Mouse (Mus musculus) C2C12 (cell line): ENCODE measurements at regions not wholly inside any gene's neighbourhood (a gene's known extent, or its start where the extent isn't known, plus 50 kb on each side); places are given as distances from the start of the nearest gene placed in this dataset.

Experiments used
- CTCF ChIP-seq: IDR thresholded peaks from one replicate; pipeline ENCODE4 v1.5.1; 2011; ENCODE audit not compliant: control insufficient read depth, insufficient read depth, insufficient read length
- MAX ChIP-seq: IDR thresholded peaks from one replicate; pipeline ENCODE4 v1.6.1; 2011; ENCODE audit warnings: mild to moderate bottlenecking, control low read depth
- MYOD1 ChIP-seq: IDR thresholded peaks from one replicate; pipeline ENCODE4 v1.6.1; 2011; ENCODE audit warnings: low read depth; ENCODE audit not compliant: control insufficient read depth, insufficient read length
- MYOG ChIP-seq: IDR thresholded peaks from one replicate; pipeline ENCODE4 v1.6.1; 2011; ENCODE audit not compliant: control insufficient read depth, insufficient read length; ENCODE audit errors: extremely low read depth
- USF1 ChIP-seq: IDR thresholded peaks from one replicate; pipeline ENCODE4 v1.6.1; 2011; ENCODE audit warnings: low read depth, mild to moderate bottlenecking, control low read depth, moderate library complexity

DNA sequence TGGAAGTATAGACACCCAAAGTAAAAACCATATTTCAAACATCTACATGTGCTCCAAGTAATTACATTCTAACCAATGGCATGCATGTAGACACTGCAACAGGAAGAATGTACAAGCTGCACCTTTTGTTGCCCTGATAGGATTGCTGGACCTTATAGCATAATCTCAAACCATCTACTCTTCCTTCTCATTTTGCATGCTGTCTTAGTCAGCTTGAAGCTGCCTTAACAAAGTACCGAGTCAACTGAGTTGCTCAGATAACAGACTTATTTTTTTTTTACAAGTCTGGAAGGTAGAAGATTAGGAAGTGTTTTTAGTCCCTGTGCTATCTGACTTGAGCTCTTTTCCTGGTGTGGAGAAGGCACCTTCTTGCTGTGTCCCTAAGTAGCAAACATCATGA lies 103.4 kb upstream of the Wls start:
- TF ChIP-seq CTCF (no peak), USF1 (no peak), MAX (no peak), MYOG (no peak), MYOD1 (no peak)
